Mouse (Mus musculus) MEL (cell line): Measurements from ENCODE around the gene Asb17. TPM values are rescaled to one million over a fixed set of nuclear protein-coding genes. Genes with fewer than 3 reads are reported as not detected.

ENCODE experiments used
- DNase-seq: peaks from one replicate; pipeline ENCODE4 v3.0.0; 2011; ENCODE audit warnings: low read depth, low spot score
- H3K27ac ChIP-seq: 2 replicates; pipeline ENCODE4 v1.5.1; 2012; ENCODE audit warnings: low read depth, mild to moderate bottlenecking, control low read depth, low read length, moderate library complexity; ENCODE audit not compliant: control insufficient read depth
- H3K27me3 ChIP-seq, 2 experiments: fragments of 150-350 bp in 1 of 2; sonication (generic) in 1 of 2; 2 replicates each; pipeline ENCODE4 v1.6.1; 2012; ENCODE audit warnings: low read length in 2 of 2, mild to moderate bottlenecking in 2 of 2, improper control_type of control experiment in 1 of 2, moderate library complexity in 1 of 2; ENCODE audit not compliant: insufficient read depth in 2 of 2, control insufficient read depth in 1 of 2
- H3K36me3 ChIP-seq, 2 experiments: 2 replicates each; pipeline ENCODE4 v1.6.1; 2012 to 2014; ENCODE audit warnings: low read length in 2 of 2, improper control_type of control experiment in 1 of 2, inconsistent platforms in 1 of 2, mild to moderate bottlenecking in 1 of 2; ENCODE audit not compliant: insufficient read depth in 2 of 2, control insufficient read depth in 1 of 2
- H3K4me1 ChIP-seq, 2 experiments: fragments of 150-350 bp in 1 of 2; sonication (generic) in 1 of 2; 2 replicates each; pipeline ENCODE4 v1.6.1; 2012; ENCODE audit warnings: low read length in 2 of 2, improper control_type of control experiment in 1 of 2, mild to moderate bottlenecking in 1 of 2; ENCODE audit not compliant: insufficient read depth in 2 of 2, control insufficient read depth in 1 of 2
- H3K4me3 ChIP-seq, 2 experiments: fragments of 150-350 bp in 1 of 2; sonication (generic) in 1 of 2; 2 replicates each; pipeline ENCODE4 v1.5.1; 2012; ENCODE audit warnings: low read depth in 2 of 2, low read length in 2 of 2, mild to moderate bottlenecking in 2 of 2, moderate library complexity in 2 of 2, control low read depth in 1 of 2, improper control_type of control experiment in 1 of 2; ENCODE audit not compliant: control insufficient read depth in 1 of 2, insufficient read depth in 1 of 2
- H3K79me2 ChIP-seq: 2 replicates; pipeline ENCODE4 v1.6.1; 2012; ENCODE audit warnings: mild to moderate bottlenecking, low read length, moderate library complexity; ENCODE audit not compliant: control insufficient read depth, poor library complexity, insufficient read depth
- H3K9ac ChIP-seq: 2 replicates; pipeline ENCODE4 v1.6.1; 2012; ENCODE audit warnings: low read depth, mild to moderate bottlenecking, control low read depth, low read length, moderate library complexity; ENCODE audit not compliant: control insufficient read depth, poor library complexity, severe bottlenecking
- H3K9me3 ChIP-seq: fragments of 150-350 bp; sonication (generic); replicated peaks from 2 replicates; pipeline ENCODE4 v1.6.1; 2012; ENCODE audit warnings: mild to moderate bottlenecking, low read length, improper control_type of control experiment, moderate library complexity; ENCODE audit not compliant: insufficient read depth
- BHLHE40 ChIP-seq: IDR thresholded peaks from 2 replicates; pipeline ENCODE4 v1.6.1; 2012; ENCODE audit warnings: low read depth, mild to moderate bottlenecking, inconsistent platforms, low read length, improper control_type of control experiment, borderline replicate concordance
- CHD1 ChIP-seq: IDR thresholded peaks from 2 replicates; pipeline ENCODE4 v1.6.1; 2012; ENCODE audit warnings: low read depth, mild to moderate bottlenecking, inconsistent platforms, low read length, improper control_type of control experiment
- CHD2 ChIP-seq: IDR thresholded peaks from 2 replicates; pipeline ENCODE4 v1.6.1; 2011; ENCODE audit warnings: low read length, improper control_type of control experiment
- CTCF ChIP-seq, 3 experiments: IDR thresholded peaks in 2 of 3; conservative IDR thresholded peaks in 1 of 3; 2 replicates each; pipeline ENCODE4 v1.5.1; 2011 to 2012; ENCODE audit warnings: low read length in 3 of 3, low read depth in 2 of 3, mild to moderate bottlenecking in 2 of 3, improper control_type of control experiment in 1 of 3, inconsistent platforms in 1 of 3, mixed read lengths in 1 of 3, moderate library complexity in 1 of 3; ENCODE audit not compliant: control insufficient read depth in 1 of 3, insufficient read depth in 1 of 3, poor library complexity in 1 of 3, severe bottlenecking in 1 of 3
- E2F4 ChIP-seq: IDR thresholded peaks from 2 replicates; pipeline ENCODE4 v1.6.1; 2011; ENCODE audit warnings: low read depth, low read length, improper control_type of control experiment, borderline replicate concordance
- ELF1 ChIP-seq: IDR thresholded peaks from 2 replicates; pipeline ENCODE4 v1.6.1; 2014; ENCODE audit warnings: low read depth, mild to moderate bottlenecking, inconsistent platforms, low read length, improper control_type of control experiment, moderate library complexity
- EP300 ChIP-seq, 2 experiments: IDR thresholded peaks; 2 replicates each; pipeline ENCODE4 v1.6.1; 2011; ENCODE audit warnings: improper control_type of control experiment in 2 of 2, low read length in 2 of 2, low read depth in 1 of 2, mild to moderate bottlenecking in 1 of 2
- ETS1 ChIP-seq: IDR thresholded peaks from 2 replicates; pipeline ENCODE4 v1.6.1; 2012; ENCODE audit warnings: low read depth, mild to moderate bottlenecking, inconsistent platforms, low read length, improper control_type of control experiment, moderate library complexity
- GATA1 ChIP-seq: IDR thresholded peaks from 2 replicates; pipeline ENCODE4 v1.6.1; 2011; ENCODE audit warnings: low read depth, low read length, improper control_type of control experiment
- HCFC1 ChIP-seq: IDR thresholded peaks from 2 replicates; pipeline ENCODE4 v1.6.1; 2012; ENCODE audit warnings: low read depth, mild to moderate bottlenecking, inconsistent platforms, low read length, improper control_type of control experiment, moderate library complexity
- KAT2A ChIP-seq: conservative IDR thresholded peaks from 2 replicates; pipeline ENCODE4 v1.6.1; 2012; ENCODE audit warnings: low read depth, low read length, improper control_type of control experiment, inconsistent platforms
- MAFK ChIP-seq: IDR thresholded peaks from 2 replicates; pipeline ENCODE4 v1.6.1; 2011; ENCODE audit warnings: low read depth, mild to moderate bottlenecking, low read length, improper control_type of control experiment, borderline replicate concordance
- MAX ChIP-seq: IDR thresholded peaks from 2 replicates; pipeline ENCODE4 v1.6.1; 2011; ENCODE audit warnings: low read length, improper control_type of control experiment
- MAZ ChIP-seq: IDR thresholded peaks from 2 replicates; pipeline ENCODE4 v1.6.1; 2012; ENCODE audit warnings: low read depth, mild to moderate bottlenecking, inconsistent platforms, low read length, improper control_type of control experiment
- MEF2A ChIP-seq: IDR thresholded peaks from 2 replicates; pipeline ENCODE4 v1.6.1; 2014; ENCODE audit warnings: low read depth, mild to moderate bottlenecking, inconsistent platforms, low read length, improper control_type of control experiment; ENCODE audit not compliant: poor library complexity, insufficient replicate concordance, severe bottlenecking; ENCODE audit errors: extremely low read depth
- MXI1 ChIP-seq: IDR thresholded peaks from 2 replicates; pipeline ENCODE4 v1.6.1; 2011; ENCODE audit warnings: mild to moderate bottlenecking, low read depth, low read length, improper control_type of control experiment
- MYB ChIP-seq: IDR thresholded peaks from 2 replicates; pipeline ENCODE4 v1.6.1; 2011; ENCODE audit warnings: mild to moderate bottlenecking, low read depth, low read length, improper control_type of control experiment
- MYC ChIP-seq: IDR thresholded peaks from 2 replicates; pipeline ENCODE4 v1.6.1; 2011; ENCODE audit warnings: low read depth, mild to moderate bottlenecking, low read length, improper control_type of control experiment, moderate library complexity
- NELFE ChIP-seq: IDR thresholded peaks from 2 replicates; pipeline ENCODE4 v1.6.1; 2011; ENCODE audit warnings: low read depth, low read length, improper control_type of control experiment
- NRF1 ChIP-seq: IDR thresholded peaks from 2 replicates; pipeline ENCODE4 v1.6.1; 2014; ENCODE audit warnings: low read depth, mild to moderate bottlenecking, inconsistent platforms, low read length, improper control_type of control experiment, moderate library complexity; ENCODE audit not compliant: poor library complexity, insufficient read depth, severe bottlenecking
- POLR2A ChIP-seq, 2 experiments: IDR thresholded peaks; 2 replicates each; pipeline ENCODE4 v1.6.1; 2011 to 2012; ENCODE audit warnings: low read length in 2 of 2, mild to moderate bottlenecking in 2 of 2, control low read depth in 1 of 2, improper control_type of control experiment in 1 of 2, low read depth in 1 of 2, moderate library complexity in 1 of 2; ENCODE audit not compliant: control insufficient read depth in 1 of 2, insufficient read depth in 1 of 2, poor library complexity in 1 of 2
- POLR2AphosphoS2 ChIP-seq: IDR thresholded peaks from 2 replicates; pipeline ENCODE4 v1.6.1; 2011; ENCODE audit warnings: low read length, improper control_type of control experiment
- RAD21 ChIP-seq: IDR thresholded peaks from 2 replicates; pipeline ENCODE4 v1.6.1; 2011; ENCODE audit warnings: mild to moderate bottlenecking, low read depth, low read length, improper control_type of control experiment
- RCOR1 ChIP-seq: IDR thresholded peaks from 2 replicates; pipeline ENCODE4 v1.6.1; 2012; ENCODE audit warnings: low read depth, mild to moderate bottlenecking, inconsistent platforms, low read length, improper control_type of control experiment
- SMC3 ChIP-seq: IDR thresholded peaks from 2 replicates; pipeline ENCODE4 v1.6.1; 2011; ENCODE audit warnings: low read depth, low read length, improper control_type of control experiment
- TAL1 ChIP-seq: IDR thresholded peaks from 2 replicates; pipeline ENCODE4 v1.6.1; 2012; ENCODE audit warnings: mild to moderate bottlenecking, inconsistent platforms, low read length, moderate library complexity, mixed read lengths
- TBP ChIP-seq: IDR thresholded peaks from 2 replicates; pipeline ENCODE4 v1.8.0; 2011; ENCODE audit warnings: low read depth, low read length, improper control_type of control experiment
- TCF12 ChIP-seq: IDR thresholded peaks from 2 replicates; pipeline ENCODE4 v1.6.1; 2014; ENCODE audit warnings: low read depth, mild to moderate bottlenecking, inconsistent platforms, low read length, improper control_type of control experiment, moderate library complexity
- UBTF ChIP-seq: IDR thresholded peaks from 2 replicates; pipeline ENCODE4 v1.6.1; 2012; ENCODE audit warnings: low read depth, mild to moderate bottlenecking, inconsistent platforms, low read length, improper control_type of control experiment, moderate library complexity, borderline replicate concordance; ENCODE audit not compliant: insufficient read depth
- USF1 ChIP-seq: IDR thresholded peaks from 2 replicates; pipeline ENCODE4 v1.6.1; 2014; ENCODE audit warnings: low read depth, mild to moderate bottlenecking, inconsistent platforms, low read length, improper control_type of control experiment, moderate library complexity
- USF2 ChIP-seq, 2 experiments: IDR thresholded peaks; 2 replicates each; pipeline ENCODE4 v1.6.1; 2011 to 2012; ENCODE audit warnings: improper control_type of control experiment in 2 of 2, low read length in 2 of 2, borderline replicate concordance in 1 of 2, inconsistent platforms in 1 of 2, low read depth in 1 of 2, mild to moderate bottlenecking in 1 of 2; ENCODE audit not compliant: insufficient read depth in 1 of 2
- ZC3H11A ChIP-seq: IDR thresholded peaks from 2 replicates; pipeline ENCODE4 v1.6.1; 2012; ENCODE audit warnings: low read depth, mild to moderate bottlenecking, inconsistent platforms, low read length, improper control_type of control experiment
- ZKSCAN1 ChIP-seq: IDR thresholded peaks from 2 replicates; pipeline ENCODE4 v1.6.1; 2012; ENCODE audit warnings: low read depth, mild to moderate bottlenecking, inconsistent platforms, low read length, improper control_type of control experiment, moderate library complexity
- ZMIZ1 ChIP-seq: IDR thresholded peaks from 2 replicates; pipeline ENCODE4 v1.6.1; 2012; ENCODE audit warnings: low read depth, mild to moderate bottlenecking, inconsistent platforms, low read length, improper control_type of control experiment, moderate library complexity
- ZNF384 ChIP-seq: IDR thresholded peaks from 2 replicates; pipeline ENCODE4 v1.6.1; 2012; ENCODE audit warnings: low read depth, mild to moderate bottlenecking, inconsistent platforms, low read length, improper control_type of control experiment
- polyA plus RNA-seq, 2 experiments: library from polyadenylated mRNA; stranded (reverse) in 1 of 2; unstranded in 1 of 2; fragments of >175 nt in 1 of 2; fragments of >200 nt in 1 of 2; gene quantifications; 2 replicates each; pipeline versions ENCODE4 v1.2.1 to v1.2.4; 2012; ENCODE audit warnings: low replicate concordance in 2 of 2, low read depth in 1 of 2; ENCODE audit not compliant: insufficient read length in 2 of 2, insufficient read depth in 1 of 2, missing spikeins in 1 of 2
- total RNA-seq: library from RNA; depleted of rRNA; stranded (reverse); fragments of 300-350 nt; gene quantifications from 2 replicates; pipeline ENCODE4 v1.2.3, GENCODE M21; 2012

Asb17 gene
- total and polyA plus RNA-seq, 3 experiments, result 5.7 to 9.7 TPM; not detected in 1

DNA sequence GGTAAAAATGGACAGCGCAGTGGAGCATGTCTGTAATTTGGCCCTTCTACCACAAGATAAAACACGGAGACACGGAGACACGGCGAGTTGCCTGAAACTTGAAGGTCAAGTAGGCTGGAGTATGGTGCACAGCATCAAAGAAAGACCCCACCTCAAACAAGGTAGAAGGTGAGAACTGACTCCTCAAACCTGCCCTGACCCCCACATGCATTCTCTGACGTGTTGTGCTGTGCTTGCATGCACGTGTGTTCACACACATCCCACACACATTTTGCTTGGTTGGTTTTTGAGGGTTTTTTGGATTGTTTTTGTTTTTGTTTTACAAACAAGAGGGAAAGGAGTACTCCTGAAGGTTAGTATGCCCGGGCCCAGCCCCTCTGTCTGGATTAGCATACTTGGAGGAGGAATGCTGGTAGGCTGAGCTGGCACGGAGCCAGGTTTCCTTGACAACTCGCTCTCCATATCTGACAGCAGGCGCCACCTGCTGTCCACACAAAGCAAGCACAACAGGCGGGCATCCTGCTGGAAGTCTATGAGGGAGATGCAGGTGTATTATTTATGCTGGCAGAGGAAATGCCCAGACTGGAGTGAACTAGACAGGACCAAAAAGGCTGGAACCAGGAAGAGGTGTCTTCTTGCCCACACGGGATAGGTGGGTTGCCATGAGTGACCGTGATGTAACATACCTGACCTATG, 37.8 kb upstream of the Asb17 start:
- no peaks in the 10 kb centered on the region; the same call in 1 of the 2 replicates for H3K79me2 ChIP-seq
- H3K4me3 ChIP-seq, result no peak overlapping the region
- peak overlapping the region; percentile 99 for H3K27ac ChIP-seq
- H3K9me3 ChIP-seq, result no peaks in the 10 kb centered on the region
- peak overlapping the region; percentile 62 for H3K9ac ChIP-seq
- H3K4me1 ChIP-seq, result peaks cover 34 to 59% of the 10 kb centered on the region in 2 experiments
- peaks cover 0 to 56% of the 10 kb centered on the region in 2 experiments; a peak in 2 of 4 replicates for H3K36me3 ChIP-seq
- DNase-seq, result peak; percentile 91
- H3K27me3 ChIP-seq, result no peaks in the 10 kb centered on the region
- TF ChIP-seq MAFK, result no peak
- TF ChIP-seq USF2 (IDR thresholded peaks at IDR 0.05; ENCODE audit: borderline replicate concordance in 1 of 2, insufficient read depth in 1 of 2, low read depth in 1 of 2, low read length in 2 of 2), result no peak
- peak; percentile 92 for TF ChIP-seq SMC3
- no peak for TF ChIP-seq UBTF
- TF ChIP-seq MAX, result peak; percentile 37; the same call in 1 of the 2 replicates
- no peak for TF ChIP-seq CHD2
- peak; percentile 41; the same call in 1 of the 2 replicates for TF ChIP-seq RCOR1
- TF ChIP-seq MAZ, result no peak
- TF ChIP-seq MXI1, result peak; percentile 76
- peak; percentile 67; the same call in 1 of the 2 replicates for TF ChIP-seq GATA1
- TF ChIP-seq ZKSCAN1, result no peak
- peak; percentile 56; the same call in 1 of the 2 replicates for TF ChIP-seq ETS1
- peak; percentile 74 for TF ChIP-seq ZC3H11A
- no peak for TF ChIP-seq NRF1
- TF ChIP-seq BHLHE40, result no peak
- TF ChIP-seq EP300 (IDR thresholded peaks at IDR 0.05; ENCODE audit: low read depth in 1 of 2, low read length in 2 of 2), result no peak; a peak in 1 of 4 replicates
- no peak for TF ChIP-seq POLR2A (IDR thresholded peaks at IDR 0.05; ENCODE audit: control insufficient read depth in 1 of 2, insufficient read depth in 1 of 2, low read depth in 1 of 2, low read length in 2 of 2, poor library complexity in 1 of 2)
- no peak for TF ChIP-seq HCFC1
- no peak for TF ChIP-seq TAL1
- TF ChIP-seq MYB, result no peak
- no peak for TF ChIP-seq POLR2AphosphoS2
- no peak; the same call in 1 of the 2 replicates for TF ChIP-seq NELFE
- no peak for TF ChIP-seq E2F4
- peak; percentile 91 to 94 (median 93) for TF ChIP-seq CTCF (IDR thresholded peaks at IDR 0.05 in 2 of 3, conservative IDR thresholded peaks at IDR 0.05 in 1 of 3; ENCODE audit: control insufficient read depth in 1 of 3, insufficient read depth in 1 of 3, low read depth in 2 of 3, low read length in 3 of 3, poor library complexity in 1 of 3, severe bottlenecking in 1 of 3)
- TF ChIP-seq MEF2A, result no peak
- 0 out of 2 replicates have a peak, but pooled peaks have one; percentile 29 for TF ChIP-seq TCF12
- TF ChIP-seq TBP, result peak; percentile 11; the same call in 1 of the 2 replicates
- peak; percentile 27; the same call in 1 of the 2 replicates for TF ChIP-seq CHD1
- no peak for TF ChIP-seq ZNF384
- TF ChIP-seq RAD21, result peak; percentile 75
- TF ChIP-seq ZMIZ1, result no peak
- TF ChIP-seq KAT2A, result no peak
- TF ChIP-seq ELF1, result 0 out of 2 replicates have a peak, but pooled peaks have one; percentile 33
- TF ChIP-seq MYC, result peak; percentile 70; the same call in 1 of the 2 replicates
- 0 out of 2 replicates have a peak, but pooled peaks have one; percentile 6 for TF ChIP-seq USF1
